Mouse (Mus musculus) lung, postnatal 0 days (tissue): ENCODE data around the gene Galp.

Source experiments
- CTCF ChIP-seq: IDR thresholded peaks from 2 replicates; pipeline ENCODE4 v1.5.1; 2016; ENCODE audit warnings: antibody characterized with exemption, mild to moderate bottlenecking
- EP300 ChIP-seq: IDR thresholded peaks from 2 replicates; pipeline ENCODE4 v1.6.1; 2016; ENCODE audit warnings: antibody characterized with exemption, mild to moderate bottlenecking, control low read depth

DNA sequence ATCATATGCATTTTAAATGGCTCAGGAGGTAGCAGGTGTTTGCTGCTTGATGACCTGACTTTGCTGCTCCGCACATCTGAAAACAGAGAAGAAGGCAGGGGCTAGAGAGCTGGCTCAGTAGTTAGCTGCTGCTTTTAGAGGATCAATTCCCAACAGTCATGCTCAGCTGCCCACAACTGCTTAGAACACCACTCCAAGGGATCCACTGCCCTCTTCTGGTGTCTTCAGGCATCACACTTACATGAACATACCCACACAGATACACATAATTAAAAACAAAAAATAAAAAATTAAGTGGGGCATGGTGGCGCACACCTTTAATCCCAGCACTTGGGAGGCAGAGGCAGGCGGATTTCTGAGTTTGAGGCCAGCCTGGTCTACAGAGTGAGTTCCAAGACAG, 65.2 kb downstream of the Galp start:
- TF ChIP-seq CTCF (no peak), EP300 (no peak)
